Mouse (Mus musculus) kidney, embryonic 14.5 days (tissue): ENCODE measurements around the gene Sbno2. TPM values are rescaled to one million over a fixed set of nuclear protein-coding genes. Genes with fewer than 3 reads are reported as not detected.

Source experiments
- ATAC-seq: fragments of 200-750 bp; cut with Nextera tagmentation; 2 replicates; pipeline ENCODE4 v1.8.0; 2017; ENCODE audit warnings: moderate number of reproducible peaks, mild to moderate bottlenecking, moderate TSS enrichment, moderate library complexity; ENCODE audit not compliant: low FRiP score, low TSS enrichment
- H3K27ac ChIP-seq: fragments of 300-500 bp; sonication (generic); 2 replicates; pipeline ENCODE4 v1.5.1; 2014; ENCODE audit warnings: low read depth, mild to moderate bottlenecking, low read length, moderate library complexity, mixed read lengths
- H3K27me3 ChIP-seq: fragments of 300-500 bp; sonication (generic); 2 replicates; pipeline ENCODE4 v1.6.1; 2014; ENCODE audit warnings: mild to moderate bottlenecking, low read length; ENCODE audit not compliant: control insufficient read depth, insufficient read depth
- H3K36me3 ChIP-seq: fragments of 300-500 bp; sonication (generic); 2 replicates; pipeline ENCODE4 v1.6.1; 2014; ENCODE audit warnings: low read length, mixed read lengths; ENCODE audit not compliant: control insufficient read depth, insufficient read depth
- H3K4me1 ChIP-seq: fragments of 300-500 bp; sonication (generic); 2 replicates; pipeline ENCODE4 v1.6.1; 2014; ENCODE audit warnings: low read length, mixed read lengths; ENCODE audit not compliant: control insufficient read depth, insufficient read depth
- H3K4me2 ChIP-seq: fragments of 300-500 bp; sonication (generic); replicated peaks from 2 replicates; pipeline ENCODE4 v1.6.1; 2014; ENCODE audit warnings: low read depth, mild to moderate bottlenecking, low read length
- H3K4me3 ChIP-seq: fragments of 300-500 bp; sonication (generic); 2 replicates; pipeline ENCODE4 v1.5.1; 2014; ENCODE audit warnings: mild to moderate bottlenecking, low read length
- H3K9ac ChIP-seq: fragments of 300-500 bp; sonication (generic); 2 replicates; pipeline ENCODE4 v1.6.1; 2014; ENCODE audit warnings: low read depth, mild to moderate bottlenecking, low read length, moderate library complexity
- H3K9me3 ChIP-seq: fragments of 300-500 bp; sonication (generic); 2 replicates; pipeline ENCODE4 v1.6.1; 2016; ENCODE audit warnings: low read length; ENCODE audit not compliant: control insufficient read depth
- WGBS: fragments of 180-500 bp; shearing (Covaris S2); extraction: QIAGEN DNeasy Blood & Tissue Kit; methylation state at CpG from one replicate; pipeline ENCODE4 v1.1.7; 2014; 5-methylcytosine and 5-hydroxymethylcytosine counted together
- polyA plus RNA-seq: library from polyadenylated mRNA; unstranded; fragments of >200 nt; fragmentation: Nextera tagmentation; extraction: Ambion mirVana; gene quantifications from 2 replicates; pipeline ENCODE4 v1.2.1, GENCODE M21; 2014

Sbno2 gene
- polyA plus RNA-seq, 1 experiment from 2014 or later, result 14.8 TPM

DNA sequence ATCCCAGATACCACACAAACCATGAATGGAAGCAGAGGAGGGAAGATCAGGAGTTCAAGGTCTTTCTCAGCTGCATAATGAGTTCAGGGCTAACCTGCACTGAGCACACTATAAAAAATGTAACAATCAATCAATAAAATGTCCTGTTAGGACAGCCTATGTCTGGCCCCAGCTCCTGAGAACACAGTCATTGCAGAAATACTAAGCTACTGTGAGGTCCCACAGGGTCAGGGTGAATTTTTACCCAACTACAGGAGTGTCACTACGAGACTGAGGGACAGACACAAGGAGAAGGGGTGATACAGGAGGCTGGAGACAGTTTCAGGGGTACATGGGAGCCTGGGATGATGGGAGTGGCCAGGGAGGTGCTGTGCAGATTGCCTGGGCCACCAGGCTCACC is 27.0 kb downstream of the Sbno2 start:
- no peak for ATAC-seq
- Histone ChIP-seq H3K9me3 (no peaks in the 10 kb centered on the region), H3K4me2 (no peak overlapping the region), H3K4me1 (peaks cover 8% of the 10 kb centered on the region; the same call in 1 of the 2 replicates), H3K27me3 (no peaks in the 10 kb centered on the region), H3K27ac (no peak overlapping the region), H3K36me3 (peaks cover 34% of the 10 kb centered on the region), H3K9ac (no peak overlapping the region), H3K4me3 (no peak overlapping the region)
- 93% methylated on average over 1 of the region's 1 CpGs for WGBS

DNA sequence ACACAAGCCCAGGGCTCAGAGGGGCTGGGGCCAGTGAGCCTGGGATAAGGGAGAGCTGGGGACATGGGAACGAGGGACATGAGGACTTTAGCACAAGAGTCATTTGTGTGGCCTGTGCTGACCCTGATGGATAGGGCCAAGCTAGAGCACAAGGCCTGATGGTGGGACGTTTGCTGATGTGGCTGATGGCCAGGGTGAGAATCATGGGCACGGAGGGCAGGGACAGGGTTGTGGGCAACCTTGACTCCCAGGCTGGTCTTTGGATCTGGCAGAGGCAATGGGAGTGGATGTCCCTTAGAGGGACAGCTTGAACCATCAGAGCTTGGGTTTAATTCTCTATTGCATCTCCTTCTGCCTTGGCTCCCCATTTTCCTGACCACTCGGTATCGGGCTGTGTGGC is 28.1 kb downstream of the Sbno2 start:
- Histone ChIP-seq H3K9me3 (no peaks in the 10 kb centered on the region), H3K4me3 (no peak overlapping the region), H3K4me1 (peaks cover 13% of the 10 kb centered on the region; the same call in 1 of the 2 replicates), H3K9ac (no peak overlapping the region), H3K27ac (no peak overlapping the region), H3K27me3 (no peaks in the 10 kb centered on the region), H3K36me3 (peaks cover 26% of the 10 kb centered on the region), H3K4me2 (no peak overlapping the region)
- no peak for ATAC-seq
- 94% methylated on average over 5 of the region's 5 CpGs for WGBS

DNA sequence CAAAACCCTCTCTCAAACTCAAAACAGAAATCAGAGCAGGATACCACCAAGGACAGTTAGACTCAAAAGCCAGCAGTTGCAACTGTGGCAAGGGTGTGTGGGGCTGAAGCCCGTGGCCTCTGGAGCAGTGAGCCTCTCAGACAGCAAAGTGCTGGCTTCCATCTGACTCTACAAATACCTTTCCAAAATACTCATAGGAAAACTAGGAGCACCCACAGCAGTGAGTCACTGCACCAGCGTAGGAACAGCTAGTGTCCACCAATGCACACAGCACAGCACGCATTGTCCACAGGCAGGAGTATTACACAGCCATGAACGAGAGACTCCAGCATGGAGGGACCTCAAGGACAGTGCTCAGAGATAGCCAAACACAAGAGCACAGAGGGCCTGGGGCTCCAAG is 29.0 kb downstream of the Sbno2 start:
- no peak overlapping the region for H3K4me3 ChIP-seq
- H3K27ac ChIP-seq, result no peak overlapping the region
- H3K4me2 ChIP-seq, result no peak overlapping the region
- H3K36me3 ChIP-seq, result peaks cover 21% of the 10 kb centered on the region
- 91% methylated on average over 4 of the region's 4 CpGs for WGBS
- no peak for ATAC-seq
- no peak overlapping the region for H3K9ac ChIP-seq
- no peaks in the 10 kb centered on the region for H3K9me3 ChIP-seq
- no peaks in the 10 kb centered on the region for H3K27me3 ChIP-seq
- peaks cover 21% of the 10 kb centered on the region for H3K4me1 ChIP-seq

DNA sequence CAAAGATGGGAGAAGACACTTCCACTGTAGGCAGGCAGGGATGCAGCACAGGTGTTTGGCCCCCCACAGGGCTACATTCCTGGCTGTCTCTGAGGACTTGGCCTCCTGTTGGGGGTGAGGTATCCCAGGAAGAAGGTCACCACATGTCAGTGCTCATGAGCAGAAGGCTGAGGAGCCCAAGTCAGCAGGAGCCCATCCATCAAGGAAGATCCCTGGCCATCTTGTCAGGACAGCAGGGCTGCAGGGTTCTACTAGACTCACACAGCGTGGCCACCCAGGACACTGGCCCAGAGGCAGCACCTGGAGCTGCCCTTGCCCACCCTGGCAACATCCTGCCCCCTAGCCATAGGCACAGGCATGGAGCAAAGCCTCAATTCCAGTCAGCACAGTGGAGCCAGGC is 29.4 kb downstream of the Sbno2 start:
- ATAC-seq, result no peak
- 53% methylated on average over 1 of the region's 1 CpGs for WGBS

DNA sequence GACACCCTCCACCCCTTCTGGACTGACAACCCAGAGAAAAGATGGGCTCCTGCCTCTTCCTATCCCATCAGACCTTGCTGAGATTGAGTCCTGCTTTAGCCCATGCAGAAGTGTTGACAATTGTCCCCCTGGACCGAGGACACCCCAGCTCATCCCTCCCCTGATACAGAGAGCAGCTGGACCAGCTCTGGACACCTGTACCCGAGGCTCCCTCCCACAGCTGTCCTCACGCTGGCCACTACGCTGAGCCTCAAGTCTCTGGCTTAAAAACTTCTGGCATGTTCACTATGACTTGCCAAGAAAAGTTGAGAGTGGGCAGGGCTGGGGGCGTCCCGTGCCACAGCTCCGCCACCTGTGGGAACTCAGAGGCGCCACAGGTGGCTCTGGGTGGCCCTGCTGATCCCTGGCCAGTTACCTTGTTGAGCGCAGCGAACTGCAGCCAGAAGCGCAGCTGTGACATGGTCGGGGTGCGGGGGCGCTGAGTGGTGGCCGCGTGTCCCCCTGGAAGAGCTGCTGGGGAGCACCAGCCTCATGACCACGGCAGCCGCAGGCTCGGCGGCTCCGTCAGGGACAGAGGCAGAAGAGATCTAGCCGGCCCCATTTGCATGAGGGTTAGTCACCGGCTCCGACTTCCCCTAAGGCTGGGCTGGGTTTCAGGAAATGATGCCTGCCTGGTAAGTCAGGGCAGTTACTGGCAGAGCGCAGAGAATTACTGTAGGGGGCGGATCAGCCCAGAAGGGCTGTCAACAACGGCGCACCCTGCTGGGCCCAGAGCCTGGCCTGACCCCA is 30.4 kb downstream of the Sbno2 start:
- peak overlapping the region; percentile 17 for H3K4me3 ChIP-seq
- WGBS, result 11% methylated on average over 28 of the region's 28 CpGs
- ATAC-seq, result peak; percentile 44

More for the DNA sequence above, 29.4 kb downstream of the Sbno2 start:
- H3K9ac ChIP-seq, result no peak overlapping the region
- no peak overlapping the region for H3K4me2 ChIP-seq
- H3K4me3 ChIP-seq, result no peak overlapping the region
- H3K9me3 ChIP-seq, result no peaks in the 10 kb centered on the region
- H3K27ac ChIP-seq, result no peak overlapping the region
- H3K36me3 ChIP-seq, result peaks cover 17% of the 10 kb centered on the region
- H3K4me1 ChIP-seq, result peaks cover 25% of the 10 kb centered on the region
- no peaks in the 10 kb centered on the region for H3K27me3 ChIP-seq

DNA sequence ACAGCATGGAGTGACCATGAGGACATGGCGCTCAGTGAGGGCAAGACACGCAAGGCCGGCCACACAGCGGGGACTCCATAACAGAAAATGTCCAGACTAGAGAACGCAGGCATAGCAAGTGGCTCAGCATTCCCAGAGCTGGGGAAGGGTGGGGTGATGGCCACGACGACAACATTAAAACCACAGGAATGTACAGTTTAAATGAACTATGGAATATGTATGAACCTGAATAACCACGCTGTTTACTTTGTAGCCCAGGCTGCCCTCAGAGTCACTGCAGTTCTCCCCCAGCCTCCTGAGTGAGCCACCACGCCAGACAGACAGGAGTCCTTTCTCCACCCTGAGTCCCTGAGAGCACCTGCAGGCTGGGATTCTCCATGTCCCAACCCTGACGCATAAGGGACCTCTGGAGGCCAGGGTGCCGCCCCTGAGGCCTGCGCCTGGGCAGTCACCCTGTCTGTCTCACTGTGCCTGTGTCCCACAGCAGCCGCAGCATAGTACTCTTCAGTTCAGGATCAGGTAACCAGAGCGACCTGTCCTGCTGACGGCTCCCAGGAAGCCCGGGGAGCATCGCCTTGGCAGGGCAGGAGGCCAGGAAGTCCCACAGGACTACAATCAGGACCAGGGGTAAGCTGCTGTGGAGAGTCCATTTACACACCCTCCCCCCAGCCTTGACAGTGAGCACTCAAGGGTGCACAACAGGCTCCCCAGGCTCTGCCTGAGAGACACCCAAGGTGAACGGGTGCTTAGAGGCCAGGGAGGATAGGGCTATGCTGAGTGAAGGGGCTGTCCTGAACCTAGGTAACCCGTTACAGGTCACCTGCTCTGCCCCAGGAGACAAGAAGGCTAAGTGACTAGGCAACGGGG is 32.5 kb downstream of the Sbno2 start:
- 85% methylated on average over 20 of the region's 20 CpGs for WGBS
- H3K4me3 ChIP-seq, result no peak overlapping the region
- H3K36me3 ChIP-seq, result peaks cover 4% of the 10 kb centered on the region; the same call in 1 of the 2 replicates
- H3K4me1 ChIP-seq, result peaks cover 29% of the 10 kb centered on the region
- no peaks in the 10 kb centered on the region for H3K27me3 ChIP-seq
- no peak overlapping the region for H3K9ac ChIP-seq
- ATAC-seq, result no peak
- H3K27ac ChIP-seq, result no peak overlapping the region
- H3K4me2 ChIP-seq, result no peak overlapping the region
- H3K9me3 ChIP-seq, result no peaks in the 10 kb centered on the region

More for the DNA sequence above, 30.4 kb downstream of the Sbno2 start:
- peak overlapping the region; percentile 35 for H3K4me2 ChIP-seq
- H3K9me3 ChIP-seq, result no peaks in the 10 kb centered on the region
- H3K27ac ChIP-seq, result 0 out of 2 replicates have a peak overlapping the region, but pooled peaks have one; percentile 24
- peaks cover 29% of the 10 kb centered on the region for H3K4me1 ChIP-seq
- H3K27me3 ChIP-seq, result no peaks in the 10 kb centered on the region
- peak overlapping the region; percentile 14; the same call in 1 of the 2 replicates for H3K9ac ChIP-seq
- peaks cover 13% of the 10 kb centered on the region for H3K36me3 ChIP-seq

DNA sequence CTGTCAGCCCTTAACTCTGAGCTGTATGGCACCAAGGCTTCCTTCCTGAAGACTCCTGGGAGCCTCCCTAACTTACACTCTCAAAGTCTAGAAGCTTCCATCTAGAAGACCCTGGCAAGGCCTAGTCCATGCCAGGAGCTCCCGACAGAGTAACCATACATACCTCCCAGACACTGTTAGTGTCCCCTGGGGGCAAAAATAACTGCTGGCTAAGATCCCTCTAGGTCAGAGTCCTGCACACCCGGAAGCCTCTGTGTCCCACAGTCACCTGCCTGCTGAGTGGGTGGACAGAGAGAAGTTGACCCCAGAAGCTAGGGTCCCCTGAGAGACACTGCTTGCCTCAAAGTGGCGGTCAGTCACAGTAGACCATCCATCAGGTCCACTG is 33.9 kb downstream of the Sbno2 start:
- peak overlapping the region; percentile 78; the same call in 1 of the 2 replicates for H3K27ac ChIP-seq
- peaks cover 4% of the 10 kb centered on the region; the same call in 1 of the 2 replicates for H3K36me3 ChIP-seq
- no peaks in the 10 kb centered on the region for H3K9me3 ChIP-seq
- no peak overlapping the region for H3K4me2 ChIP-seq
- no peak overlapping the region for H3K4me3 ChIP-seq
- H3K4me1 ChIP-seq, result peaks cover 29% of the 10 kb centered on the region
- no peaks in the 10 kb centered on the region for H3K27me3 ChIP-seq
- peak overlapping the region; percentile 15; the same call in 1 of the 2 replicates for H3K9ac ChIP-seq
- ATAC-seq, result no peak; the same call in 1 of the 2 replicates
- 65% methylated on average over 3 of the region's 3 CpGs for WGBS

DNA sequence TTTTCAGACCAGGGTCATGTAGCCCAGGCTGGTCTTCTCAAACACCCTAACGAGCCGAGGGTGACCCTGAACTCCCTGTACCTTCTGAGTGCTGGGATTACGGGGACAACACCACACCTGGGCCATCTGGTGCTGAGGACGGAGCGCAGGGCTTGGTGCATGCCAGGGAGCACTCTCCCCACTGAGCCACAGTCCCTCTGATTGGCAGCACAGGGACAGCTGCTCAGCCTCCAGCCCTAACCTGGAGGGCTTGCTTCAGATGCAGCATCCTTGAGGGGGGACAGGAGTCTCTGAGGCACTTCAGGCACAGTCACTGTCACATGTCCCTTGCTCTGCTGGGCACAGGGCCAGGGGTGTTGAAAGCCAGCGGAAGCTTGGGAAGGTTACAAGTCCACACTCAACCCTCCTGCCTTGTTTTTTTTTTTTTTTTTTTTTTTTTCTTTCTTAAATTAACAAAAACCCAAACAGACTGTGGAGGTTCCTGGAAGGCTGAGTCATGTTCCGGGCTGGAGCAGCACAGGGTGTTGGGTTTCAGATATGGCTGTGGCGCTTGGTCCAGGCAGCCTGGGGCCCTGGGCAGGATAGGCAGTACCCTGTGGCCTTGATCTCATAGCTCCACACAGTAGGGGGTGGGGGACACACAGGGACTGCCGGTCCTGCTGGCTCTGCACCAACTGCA is 34.4 kb downstream of the Sbno2 start:
- Histone ChIP-seq H3K4me3 (no peak overlapping the region), H3K27ac (peak overlapping the region; percentile 78), H3K4me2 (no peak overlapping the region), H3K9ac (peak overlapping the region; percentile 15; the same call in 1 of the 2 replicates), H3K27me3 (no peaks in the 10 kb centered on the region), H3K36me3 (peaks cover 4% of the 10 kb centered on the region; the same call in 1 of the 2 replicates), H3K9me3 (no peaks in the 10 kb centered on the region), H3K4me1 (peaks cover 29% of the 10 kb centered on the region)
- 47% methylated on average over 9 of the region's 9 CpGs for WGBS
- ATAC-seq, result peak; percentile 81
